9 mouse cellular contexts compared by ENCODE assay signal in the genomic region with DNA sequence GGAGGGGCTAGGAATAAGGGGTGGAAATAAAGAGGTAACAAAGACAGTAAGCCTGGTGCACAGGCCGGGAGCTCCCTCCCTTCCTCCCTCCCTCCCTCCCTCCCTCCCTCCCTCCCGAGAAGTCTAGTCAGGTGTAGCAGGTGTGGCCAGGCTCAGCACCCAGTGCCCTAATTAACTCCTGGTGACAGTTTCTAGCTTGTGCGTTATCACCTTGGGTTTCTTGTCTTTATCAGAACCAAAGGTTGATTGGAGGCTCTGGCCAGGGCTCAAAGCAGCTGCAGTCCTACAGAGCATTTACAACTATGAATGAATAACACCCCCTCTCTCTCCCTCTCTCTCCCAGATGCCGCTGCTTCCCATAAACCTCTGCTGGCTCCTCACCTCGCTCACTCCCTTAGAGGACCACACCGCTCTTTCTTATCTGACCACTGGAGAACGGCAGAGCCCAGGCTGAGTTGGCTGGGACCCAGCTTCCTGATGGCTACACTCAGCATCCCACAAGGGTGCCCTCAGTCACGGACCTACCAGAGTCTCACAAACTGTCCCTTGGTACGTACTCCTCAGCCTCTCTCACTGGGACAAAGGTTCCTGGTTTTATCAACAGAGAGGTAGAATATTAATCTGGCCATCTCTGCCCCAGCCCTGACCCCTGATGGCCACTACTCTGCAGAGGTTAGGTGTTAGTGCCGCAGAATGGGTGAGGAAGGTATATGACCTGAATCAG. TPM values are rescaled to one million over a fixed set of nuclear protein-coding genes. Genes with fewer than 3 reads are reported as not detected.
DNase-seq lines count a peak whose midpoint lies in the region; ATAC-seq and TF ChIP-seq lines count a peak whose summit lies in the region.
"Had no signal": no experiment of that assay in that cellular context is flagged by ENCODE, and none has a peak within 500 bp of the region (broad histone marks: within the 10 kb centered on the region; RNA-seq: fewer than 3 reads in every experiment).

No protein-coding gene starts in this region.

- H3K4me2 ChIP-seq in lung, embryonic 16.5 days (ENCODE audit: low read depth, low read length): no peak overlapping the region
- H3K4me2 ChIP-seq in stomach, embryonic 16.5 days (ENCODE audit: low read depth, low read length): peak overlapping the region; percentile 36

- 33% methylated on average over 9 of the region's 10 CpGs for WGBS in lung, embryonic 16.5 days
- 44% methylated on average over 9 of the region's 10 CpGs for WGBS in lung, adult 2 months
- WGBS in large intestine, adult 2 months: 24% methylated on average over 10 of the region's 10 CpGs
- WGBS in stomach, embryonic 16.5 days: 30% methylated on average over 10 of the region's 10 CpGs

- H3K4me3 ChIP-seq in lung, embryonic 16.5 days (ENCODE audit: low read length): no peak overlapping the region
- no peak overlapping the region for H3K4me3 ChIP-seq in lung, adult 2 months (replicated peaks; ENCODE audit: extremely low read depth, low read depth, low read length)
- no peak overlapping the region for H3K4me3 ChIP-seq in stomach, embryonic 16.5 days (replicated peaks; ENCODE audit: low read length)

- H3K9me3 ChIP-seq in lung, embryonic 16.5 days (ENCODE audit: control insufficient read depth, low read length): no peaks in the 10 kb centered on the region
- H3K9me3 ChIP-seq in stomach, embryonic 16.5 days (replicated peaks; ENCODE audit: control insufficient read depth, low read length): no peaks in the 10 kb centered on the region

- no peaks in the 10 kb centered on the region for H3K36me3 ChIP-seq in lung, embryonic 16.5 days (ENCODE audit: control insufficient read depth, insufficient read depth, low read length)
- H3K36me3 ChIP-seq in stomach, embryonic 16.5 days (ENCODE audit: control insufficient read depth, insufficient read depth, low read length): no peaks in the 10 kb centered on the region

- H3K27ac ChIP-seq in lung, embryonic 16.5 days (ENCODE audit: low read length): no peak overlapping the region
- peak overlapping the region; percentile 92 for H3K27ac ChIP-seq in stomach, embryonic 16.5 days (ENCODE audit: low read length)

- TF ChIP-seq CTCF in lung, adult 2 months (IDR thresholded peaks at IDR 0.05; ENCODE audit: insufficient read depth, low read length): no peak

- peak; percentile 27; the same call in 1 of the 2 replicates for ATAC-seq in lung, embryonic 16.5 days (ENCODE audit: low read depth)
- peak; percentile 78 for ATAC-seq in stomach, embryonic 16.5 days (ENCODE audit: insufficient read depth, low FRiP score)
- ATAC-seq: activated CD4-positive, CD25-positive, alpha-beta regulatory T cell, adult 4 months had no signal

- no peaks in the 10 kb centered on the region for H3K27me3 ChIP-seq in lung, embryonic 16.5 days (ENCODE audit: control insufficient read depth, insufficient read depth, low read depth, low read length)
- H3K27me3 ChIP-seq in stomach, embryonic 16.5 days (ENCODE audit: control insufficient read depth, insufficient read depth, low read length): no peaks in the 10 kb centered on the region

- TF ChIP-seq POLR2A in lung, adult 2 months (IDR thresholded peaks at IDR 0.05; ENCODE audit: borderline replicate concordance, extremely low read depth, low read depth, low read length): no peak

- no peak overlapping the region for H3K9ac ChIP-seq in lung, embryonic 16.5 days (ENCODE audit: low read length)
- peak overlapping the region; percentile 38 for H3K9ac ChIP-seq in stomach, embryonic 16.5 days (ENCODE audit: low read length)

- no peak for DNase-seq in lung, adult 2 months
- DNase-seq in kidney, adult 11 months: peak; percentile 75
- DNase-seq in large intestine, adult 2 months (ENCODE audit: low read depth, low spot score): peak; percentile 76
- DNase-seq in thymus, postnatal 25 days: no peak
- DNase-seq in gastrocnemius, adult 8-10 months (ENCODE audit: low spot score in 2 of 2): no peak
- DNase-seq: lung, postnatal 36 days had no signal

- peaks cover 23% of the 10 kb centered on the region for H3K4me1 ChIP-seq in lung, embryonic 16.5 days (replicated peaks; ENCODE audit: control insufficient read depth, insufficient read depth, low read length)
- peaks cover 21% of the 10 kb centered on the region for H3K4me1 ChIP-seq in lung, adult 2 months (ENCODE audit: control insufficient read depth, insufficient read depth, low read length)
- peaks cover 30% of the 10 kb centered on the region for H3K4me1 ChIP-seq in stomach, embryonic 16.5 days (ENCODE audit: control insufficient read depth, insufficient read depth, low read length)

RNA-seq across cellular contexts. Expression of a gene that starts 50.9 kb away (rescaled TPM):
- 10.1 and 11.2 TPM in 2 replicates for polyA plus RNA-seq in lung, embryonic 16.5 days (2015; fragmentation: Nextera tagmentation; extraction: Ambion mirVana)
- 101 and 187 TPM in 2 replicates for polyA plus RNA-seq in lung, adult 2 months (2012; rRNA removed)
- polyA plus RNA-seq in large intestine, adult 2 months (2012; rRNA removed): 35.3 and 70.1 TPM in 2 replicates
- polyA plus RNA-seq in stomach, embryonic 16.5 days (2015; fragmentation: Nextera tagmentation; extraction: Ambion mirVana): 12.7 and 14.5 TPM in 2 replicates
- total RNA-seq in gastrocnemius, adult 8-10 months (2022): 10 to 100 TPM in 1 of 4 experiments, 1 to 10 TPM in 3; 5.1 to 10.3 (median 7.5) TPM

Comparison
In these comparisons a context has a peak if more than half of its experiments do, and no peak if none do; other contexts are left out.
1. DNase-seq: peak in kidney, adult 11 months (single experiment) and large intestine, adult 2 months (single experiment); none in lung, adult 2 months (single experiment), thymus, postnatal 25 days (single experiment) and gastrocnemius, adult 8-10 months (0 of 2).